In genomic region chr13:98456398-98456797, GRCm38 (mm10) we compare ENCODE assay signal across 22 mouse cellular contexts. TPM values are rescaled to one million over a fixed set of nuclear protein-coding genes. Genes with fewer than 3 reads are reported as not detected.
DNase-seq lines count a peak whose midpoint lies in the region; ATAC-seq and TF ChIP-seq lines count a peak whose summit lies in the region.
"Had no signal": no experiment of that assay in that cellular context is flagged by ENCODE, and none has a peak within 500 bp of the region (broad histone marks: within the 10 kb centered on the region; RNA-seq: fewer than 3 reads in every experiment).

No protein-coding gene starts in this region.

- no peak overlapping the region for H3K27ac ChIP-seq in liver, embryonic 13.5 days
- H3K27ac ChIP-seq in liver, embryonic 11.5 days (ENCODE audit: low read depth, low read length), result no peak overlapping the region
- H3K27ac ChIP-seq in lung, postnatal 0 days (ENCODE audit: low read length), result no peak overlapping the region
- H3K27ac ChIP-seq: embryonic facial prominence, embryonic 15.5 days; heart, adult 2 months; hindbrain, embryonic 14.5 days; intestine, embryonic 15.5 days; left cerebral cortex, adult 2 months; neural tube, embryonic 13.5 days had no signal

- H3K4me1 ChIP-seq in liver, embryonic 13.5 days (replicated peaks), result no peaks in the 10 kb centered on the region; the same call in 1 of the 2 replicates
- no peaks in the 10 kb centered on the region for H3K4me1 ChIP-seq in liver, embryonic 11.5 days (replicated peaks; ENCODE audit: control insufficient read depth, insufficient read depth, low read length)
- no peaks in the 10 kb centered on the region for H3K4me1 ChIP-seq in lung, postnatal 0 days (ENCODE audit: insufficient read depth, low read depth, low read length)
- H3K4me1 ChIP-seq: embryonic facial prominence, embryonic 15.5 days; intestine, embryonic 15.5 days; neural tube, embryonic 13.5 days had no signal

- DNase-seq in liver, embryonic 13.5 days, result peak; percentile 15
- DNase-seq in liver, embryonic 11.5 days (ENCODE audit: low spot score), result no peak
- DNase-seq in ES-CJ7 (ENCODE audit: low read depth, low spot score) (peak; percentile 73), R1 (ENCODE audit: low read depth, low spot score) (peak; percentile 80)
- DNase-seq in left cerebral cortex, adult 11 months (ENCODE audit: low spot score), result no peak
- no peak for DNase-seq in lung, postnatal 0 days (ENCODE audit: low spot score)
- DNase-seq: adrenal gland, postnatal 10 days; cerebellum, adult 9-10 months; gastrocnemius, postnatal 10 days; heart, adult 2 months; lung, adult 18-20 months; lung, postnatal 36 days; right cerebral cortex, postnatal 4 days; thymus, postnatal 4 days had no signal

- H3K4me2 ChIP-seq in liver, embryonic 13.5 days, result no peak overlapping the region
- H3K4me2 ChIP-seq in liver, embryonic 11.5 days, result no peak overlapping the region
- H3K4me2 ChIP-seq in myocyte (ENCODE audit: low read depth), result no peak overlapping the region
- H3K4me2 ChIP-seq in lung, postnatal 0 days (replicated peaks; ENCODE audit: low read depth, low read length), result no peak overlapping the region
- H3K4me2 ChIP-seq: embryonic facial prominence, embryonic 15.5 days; hindbrain, embryonic 14.5 days; intestine, embryonic 15.5 days; neural tube, embryonic 13.5 days had no signal

- no peak overlapping the region for H3K4me3 ChIP-seq in liver, embryonic 13.5 days (replicated peaks)
- no peak overlapping the region for H3K4me3 ChIP-seq in liver, embryonic 11.5 days (ENCODE audit: low read depth, low read length)
- H3K4me3 ChIP-seq in myocyte, result no peak overlapping the region
- H3K4me3 ChIP-seq in lung, postnatal 0 days (ENCODE audit: low read depth, low read length), result no peak overlapping the region
- H3K4me3 ChIP-seq: embryonic facial prominence, embryonic 15.5 days; heart, adult 2 months; intestine, embryonic 15.5 days; left cerebral cortex, adult 2 months; neural tube, embryonic 13.5 days had no signal

- TF ChIP-seq EP300 in lung, postnatal 0 days (IDR thresholded peaks at IDR 0.05), result no peak

- H3K79me2 ChIP-seq in myocyte (ENCODE audit: control insufficient read depth, insufficient read depth), result no peaks in the 10 kb centered on the region

- no peak overlapping the region for H3K9ac ChIP-seq in liver, embryonic 13.5 days
- H3K9ac ChIP-seq in liver, embryonic 11.5 days (ENCODE audit: low read depth, low read length), result no peak overlapping the region
- no peak overlapping the region for H3K9ac ChIP-seq in lung, postnatal 0 days (replicated peaks; ENCODE audit: low read depth)
- H3K9ac ChIP-seq: embryonic facial prominence, embryonic 15.5 days; hindbrain, embryonic 14.5 days; intestine, embryonic 15.5 days; neural tube, embryonic 13.5 days had no signal

- no peaks in the 10 kb centered on the region for H3K27me3 ChIP-seq in liver, embryonic 13.5 days
- no peaks in the 10 kb centered on the region for H3K27me3 ChIP-seq in liver, embryonic 11.5 days (replicated peaks; ENCODE audit: control insufficient read depth, insufficient read depth, low read length)
- no peaks in the 10 kb centered on the region for H3K27me3 ChIP-seq in myocyte (ENCODE audit: control insufficient read depth, insufficient read depth, insufficient read length)
- no peaks in the 10 kb centered on the region for H3K27me3 ChIP-seq in lung, postnatal 0 days (replicated peaks; ENCODE audit: insufficient read depth, low read length)
- H3K27me3 ChIP-seq: embryonic facial prominence, embryonic 15.5 days; intestine, embryonic 15.5 days; neural tube, embryonic 13.5 days had no signal

- no peak for TF ChIP-seq CTCF in lung, postnatal 0 days (IDR thresholded peaks at IDR 0.05)

- no peak for ATAC-seq in liver, embryonic 13.5 days (ENCODE audit: low read depth)
- no peak for ATAC-seq in liver, embryonic 11.5 days (replicated peaks; ENCODE audit: low FRiP score)
- ATAC-seq in lung, postnatal 0 days, result no peak
- ATAC-seq: intestine, embryonic 15.5 days had no signal

- no peaks in the 10 kb centered on the region for H3K36me3 ChIP-seq in liver, embryonic 13.5 days
- no peaks in the 10 kb centered on the region for H3K36me3 ChIP-seq in liver, embryonic 11.5 days (ENCODE audit: control insufficient read depth, insufficient read depth, low read length)
- no peaks in the 10 kb centered on the region for H3K36me3 ChIP-seq in myocyte (ENCODE audit: control insufficient read depth, insufficient read depth)
- H3K36me3 ChIP-seq in lung, postnatal 0 days (ENCODE audit: insufficient read depth, low read length), result no peaks in the 10 kb centered on the region
- H3K36me3 ChIP-seq: embryonic facial prominence, embryonic 15.5 days; G1E; intestine, embryonic 15.5 days; neural tube, embryonic 13.5 days had no signal

- TF ChIP-seq POLR2A in myocyte (IDR thresholded peaks at IDR 0.05; ENCODE audit: insufficient read length, low read depth), result no peak

- no peak overlapping the region for H3ac ChIP-seq in myocyte (ENCODE audit: control insufficient read depth, insufficient read length)

- H3K9me3 ChIP-seq in liver, embryonic 13.5 days (replicated peaks), result no peaks in the 10 kb centered on the region
- H3K9me3 ChIP-seq in liver, embryonic 11.5 days (ENCODE audit: control insufficient read depth, low read length), result no peaks in the 10 kb centered on the region
- H3K9me3 ChIP-seq in lung, postnatal 0 days (ENCODE audit: low read length), result no peaks in the 10 kb centered on the region; the same call in 1 of the 2 replicates
- H3K9me3 ChIP-seq: intestine, embryonic 15.5 days had no signal

- 53% methylated on average over 2 of the region's 2 CpGs for WGBS in liver, embryonic 13.5 days (ENCODE audit: insufficient replicate concordance)
- 64% methylated on average over 2 of the region's 2 CpGs for WGBS in liver, embryonic 11.5 days
- 62% methylated on average over 2 of the region's 2 CpGs for WGBS in lung, postnatal 0 days

TF ChIP-seq in myocyte, 11 proteins besides CTCF, POLR2A, EP300 and RAD21:
- TF ChIP-seq SRF (IDR thresholded peaks at IDR 0.05; ENCODE audit: control insufficient read depth, insufficient read length, low read depth) (no peak), POLR2AphosphoS2 (IDR thresholded peaks at IDR 0.05; ENCODE audit: insufficient read length, low read depth) (no peak), USF1 (IDR thresholded peaks at IDR 0.05; ENCODE audit: low read depth) (peak; percentile 15)

RNA-seq across cellular contexts. Expression of gene Gm10320, which starts 35.4 kb away (rescaled TPM):
- polyA plus RNA-seq in liver, embryonic 13.5 days (2015; fragmentation: Nextera tagmentation; extraction: Ambion mirVana), result 0.76 and 1.5 TPM in 2 replicates
- polyA plus RNA-seq in liver, embryonic 11.5 days (2014; fragmentation: Nextera tagmentation; extraction: Ambion mirVana), result 1.9 and 2.0 TPM in 2 replicates
- 1.8 TPM for polyA plus RNA-seq in myocyte (2012; fragmentation: generic; extraction: Trizol)
- 1.3 and 2.0 TPM in 2 replicates for polyA plus RNA-seq in lung, postnatal 0 days (2015; fragmentation: Nextera tagmentation; extraction: Ambion mirVana)
- polyA plus RNA-seq: testis, adult 2 months had no signal

Comparison
In these comparisons a context has a peak if more than half of its experiments do, and no peak if none do; other contexts are left out.
1. DNase-seq: peak in liver, embryonic 13.5 days (single experiment), ES-CJ7 (single experiment) and R1 (single experiment); none in liver, embryonic 11.5 days (single experiment), left cerebral cortex, adult 11 months (single experiment) and lung, postnatal 0 days (single experiment).